Mouse (Mus musculus): ENCODE results near the gene Nrip1.

The Nrip1 gene

DNA sequence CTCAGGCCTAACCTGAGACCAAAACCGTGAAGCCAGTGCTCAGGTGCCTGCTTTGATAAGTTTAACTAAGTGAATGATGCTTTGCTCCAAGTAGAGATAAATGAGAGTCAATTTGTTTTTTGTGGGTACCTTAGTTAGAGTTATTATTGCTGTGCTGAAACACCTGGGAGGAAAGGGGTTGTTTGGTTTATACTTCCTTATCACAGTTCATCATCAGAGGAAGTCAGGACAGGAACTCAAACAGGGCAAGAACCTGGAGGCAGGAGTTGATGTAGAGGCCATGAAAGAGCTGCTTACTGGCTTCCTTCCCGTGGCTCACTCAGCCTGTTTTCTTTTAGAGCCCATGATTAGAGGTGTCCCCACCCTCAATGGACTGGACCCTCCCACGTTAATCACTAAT is 89.8 kb downstream of the Nrip1 start:
- no peak for DNase-seq (ENCODE audit: low spot score in 2 of 2)

DNA sequence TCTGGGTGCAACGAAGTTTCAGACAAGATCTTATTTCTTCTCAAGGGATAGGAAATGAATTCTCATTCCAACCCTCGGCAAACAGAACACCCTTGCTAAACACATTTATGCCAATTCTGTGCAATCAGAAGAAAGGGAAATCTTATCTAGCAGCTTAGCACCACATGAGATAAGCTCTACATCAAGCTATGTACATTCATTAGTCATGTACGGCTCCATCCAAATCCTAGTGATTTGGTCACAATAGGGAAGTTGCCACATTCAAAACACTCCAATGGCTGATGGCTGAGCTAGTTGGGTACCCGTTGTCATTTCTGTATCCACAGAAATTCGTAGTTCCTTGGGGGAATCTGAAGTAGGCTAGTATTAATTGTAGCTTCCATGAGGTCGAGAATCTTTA is 91.8 kb downstream of the Nrip1 start:
- no peak for DNase-seq (ENCODE audit: low spot score in 2 of 2)

DNA sequence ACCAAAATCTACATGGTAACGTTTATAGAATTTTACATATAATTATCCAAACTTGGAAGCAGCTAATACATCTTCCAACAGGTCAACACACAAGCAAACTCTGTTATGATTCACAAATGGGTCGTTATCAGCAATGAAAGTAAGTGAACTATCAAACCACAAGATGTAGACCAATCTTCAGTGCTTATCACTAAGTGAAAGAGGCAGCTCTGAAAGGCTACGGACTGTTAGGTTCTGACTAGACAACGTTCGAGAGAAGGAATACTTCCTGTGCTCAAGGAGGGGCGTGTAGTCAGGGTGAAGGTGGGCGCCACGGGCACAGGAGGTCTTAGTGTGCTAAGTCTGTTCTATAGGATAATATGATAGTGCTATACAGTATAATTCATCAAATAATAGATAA is 93.3 kb downstream of the Nrip1 start:
- no peak for DNase-seq (ENCODE audit: low spot score in 2 of 2)

DNA sequence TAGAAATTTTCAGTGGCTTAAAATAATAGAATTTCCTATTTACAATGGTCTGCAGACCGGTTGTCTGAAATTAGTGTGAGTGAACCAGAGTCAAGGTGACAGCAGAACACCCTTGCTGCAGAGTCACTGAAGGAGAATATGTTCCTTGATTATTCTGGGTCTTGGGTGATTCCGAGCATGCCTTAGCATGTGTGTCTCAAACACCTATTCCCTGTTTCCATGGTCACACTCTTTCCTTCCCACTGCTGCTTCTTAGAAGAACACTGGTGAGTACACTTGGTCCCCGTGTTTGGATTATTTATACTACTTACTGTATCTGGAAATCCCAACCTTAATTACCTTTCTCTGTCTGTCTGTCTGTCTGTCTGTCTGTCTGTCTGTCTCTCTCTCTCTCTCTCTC is 97.4 kb downstream of the Nrip1 start:
- no peak for DNase-seq (ENCODE audit: low spot score in 2 of 2)

DNA sequence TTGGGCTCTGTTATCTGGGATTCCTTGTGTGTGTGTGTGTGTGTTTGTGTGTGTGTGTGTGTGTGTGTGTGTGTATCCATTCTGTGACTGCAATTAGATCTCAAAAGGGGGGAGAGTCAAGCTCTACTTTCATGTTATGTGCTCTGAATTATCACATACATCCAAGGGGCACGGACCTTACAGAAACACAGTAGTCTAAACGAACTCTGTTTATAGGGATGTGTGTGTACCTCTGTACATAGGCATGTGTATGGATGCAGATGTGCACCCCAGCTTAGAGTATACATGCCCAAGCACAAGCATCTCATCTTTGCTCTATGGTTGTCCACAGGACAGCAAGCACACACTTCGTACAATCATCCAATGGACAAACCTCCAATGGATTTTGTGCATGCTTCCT is 98.0 kb downstream of the Nrip1 start:
- no peak for DNase-seq (ENCODE audit: low spot score in 2 of 2)

DNA sequence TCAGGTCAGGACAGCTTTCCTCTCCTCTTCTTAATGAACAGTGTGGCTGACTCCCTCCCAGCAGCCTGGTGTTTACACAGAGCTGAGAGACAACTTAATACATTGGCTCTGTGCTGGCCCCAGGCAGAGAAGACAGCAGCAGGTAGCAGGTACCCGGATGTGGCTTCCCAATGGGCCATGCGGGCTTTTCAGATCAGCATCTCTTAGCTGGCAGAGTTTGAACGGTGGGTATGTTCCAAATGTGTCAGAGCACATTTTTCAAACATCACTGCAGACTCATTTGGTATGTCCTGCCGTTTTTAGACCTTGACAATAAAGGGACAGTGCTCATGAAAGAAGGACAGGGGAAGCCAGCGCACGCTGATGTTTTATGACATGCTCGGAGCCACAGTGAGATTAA is 98.5 kb downstream of the Nrip1 start:
- DNase-seq (ENCODE audit: low spot score in 2 of 2) = no peak

DNA sequence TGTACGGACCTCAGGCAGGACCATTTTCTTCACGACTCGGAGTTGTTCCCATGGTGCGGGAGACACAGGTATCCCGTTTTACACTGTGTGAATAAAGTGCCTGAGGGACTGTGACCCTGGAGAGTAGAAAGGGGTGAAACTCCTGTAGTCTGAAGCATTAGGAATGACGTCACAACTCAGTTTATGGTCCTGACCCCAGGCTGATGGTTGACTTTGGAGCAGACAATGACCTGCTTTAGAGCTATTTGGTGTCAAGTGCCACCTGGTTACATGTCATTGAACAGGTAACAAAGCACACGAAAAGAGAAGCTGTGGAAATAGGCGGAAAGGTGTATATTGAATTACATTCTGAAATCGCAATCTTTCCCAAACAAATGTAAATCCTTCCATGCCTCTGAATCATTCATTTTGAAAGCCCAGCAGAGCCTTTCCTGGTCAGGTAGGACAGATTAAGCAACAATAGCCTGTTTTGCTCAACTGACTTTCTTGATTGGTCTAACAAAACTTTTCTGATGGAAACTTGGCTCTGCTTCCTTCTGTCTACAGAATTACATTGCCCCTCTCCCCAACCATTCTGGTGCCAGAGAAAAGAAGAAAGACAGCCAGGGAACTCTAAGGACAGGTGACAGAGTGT is 106.9 kb downstream of the Nrip1 start:
- DNase-seq (ENCODE audit: low spot score in 2 of 2) = no peak

DNA sequence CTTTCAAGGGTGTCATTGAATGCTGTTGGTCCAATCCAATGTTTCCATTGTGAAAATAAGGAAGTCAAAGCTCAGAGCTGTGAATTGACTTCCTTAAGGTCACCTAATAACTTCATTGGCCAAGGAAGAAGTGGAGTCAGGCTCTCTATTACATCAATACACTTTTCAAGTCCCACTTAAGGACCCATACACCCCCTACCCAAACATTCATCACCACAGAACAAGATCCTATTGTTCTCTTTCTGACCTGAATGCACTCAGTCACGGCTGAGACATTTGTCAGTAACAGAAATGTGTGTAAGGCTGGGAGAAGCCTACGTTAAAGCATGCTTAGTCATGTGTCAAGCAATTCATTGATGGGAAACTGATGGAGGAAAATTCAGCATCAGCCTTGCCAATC is 107.8 kb downstream of the Nrip1 start:
- no peak for DNase-seq (ENCODE audit: low spot score in 2 of 2)

DNA sequence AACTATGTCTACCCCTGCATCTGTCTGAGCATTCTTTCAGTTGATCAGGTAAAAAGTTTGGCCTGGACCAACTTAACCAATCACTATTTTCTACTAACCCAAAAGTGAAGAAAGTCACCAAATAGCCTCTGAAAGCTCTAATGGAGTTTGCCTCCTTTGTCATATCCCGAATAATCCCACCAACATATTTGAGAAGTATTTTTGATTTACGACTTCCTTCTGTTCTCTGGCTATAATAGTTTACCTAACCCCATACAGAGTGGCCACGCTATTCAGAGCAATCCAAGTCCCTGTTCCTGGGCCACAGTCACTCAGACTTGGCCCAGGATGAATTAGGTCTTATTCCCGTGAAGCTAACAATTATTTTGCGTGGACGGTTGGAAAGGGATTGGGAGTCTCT is 108.3 kb downstream of the Nrip1 start:
- no peak for DNase-seq (ENCODE audit: low spot score in 2 of 2)

DNA sequence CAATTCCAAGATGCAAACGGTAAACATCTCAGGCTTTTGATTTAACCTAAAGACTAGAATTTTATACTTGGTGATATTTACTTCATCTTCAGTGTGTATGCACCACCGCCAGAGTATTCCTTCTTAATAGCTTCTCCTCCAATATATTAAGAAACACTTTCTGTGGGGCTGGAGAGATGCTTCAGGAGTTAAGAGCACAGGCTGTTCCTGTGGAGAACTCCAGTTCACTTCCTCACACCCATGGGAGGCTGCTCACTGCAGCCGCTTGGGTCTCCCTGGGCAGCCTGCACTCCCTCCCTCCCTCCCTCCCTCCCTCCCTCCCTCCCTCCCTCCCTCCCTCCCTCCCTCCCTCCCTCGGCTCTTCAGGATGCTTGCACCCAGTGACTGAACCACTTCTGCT is 110.2 kb downstream of the Nrip1 start:
- DNase-seq (ENCODE audit: low spot score in 2 of 2) = no peak

DNA sequence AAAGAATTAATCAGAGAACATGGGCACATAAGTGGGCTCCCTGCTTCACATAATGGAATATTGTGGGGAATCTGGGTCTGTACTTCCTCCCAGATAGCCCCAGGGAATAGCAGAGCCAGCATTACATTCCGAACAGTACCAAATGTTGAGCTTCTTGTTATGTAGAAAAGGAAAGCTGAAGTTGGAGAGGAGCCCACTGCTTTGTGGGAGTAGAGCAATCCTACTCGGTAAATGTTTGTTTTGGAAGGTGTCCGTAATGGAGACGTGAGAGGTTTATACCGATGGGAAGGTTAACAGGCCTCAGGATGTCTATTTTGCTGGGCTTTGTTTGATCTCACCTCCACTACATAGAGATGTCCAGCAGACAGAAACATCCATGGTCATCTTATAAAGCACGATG is 113.3 kb downstream of the Nrip1 start:
- DNase-seq (ENCODE audit: low spot score in 2 of 2) = no peak

DNA sequence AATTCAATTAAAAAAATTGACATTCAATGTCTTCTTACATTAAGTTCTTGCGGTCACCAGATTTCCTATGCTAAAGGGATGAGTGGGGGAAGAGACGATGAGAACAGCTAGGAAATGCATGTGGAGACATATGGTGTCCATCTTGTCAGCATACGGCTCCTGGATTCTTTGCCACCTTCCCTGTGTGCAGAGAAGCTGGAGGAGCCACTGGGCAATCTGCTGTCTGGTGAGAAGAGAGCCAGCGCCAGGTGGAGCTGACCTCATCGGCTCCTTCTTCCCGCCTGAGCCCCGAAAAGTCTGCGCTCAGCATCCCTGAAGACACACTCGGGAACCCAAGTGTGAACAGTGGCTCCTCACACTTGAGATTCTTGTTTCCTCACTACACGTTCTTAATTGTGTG is 121.8 kb downstream of the Nrip1 start:
- no peak for DNase-seq (ENCODE audit: low spot score in 2 of 2)

DNA sequence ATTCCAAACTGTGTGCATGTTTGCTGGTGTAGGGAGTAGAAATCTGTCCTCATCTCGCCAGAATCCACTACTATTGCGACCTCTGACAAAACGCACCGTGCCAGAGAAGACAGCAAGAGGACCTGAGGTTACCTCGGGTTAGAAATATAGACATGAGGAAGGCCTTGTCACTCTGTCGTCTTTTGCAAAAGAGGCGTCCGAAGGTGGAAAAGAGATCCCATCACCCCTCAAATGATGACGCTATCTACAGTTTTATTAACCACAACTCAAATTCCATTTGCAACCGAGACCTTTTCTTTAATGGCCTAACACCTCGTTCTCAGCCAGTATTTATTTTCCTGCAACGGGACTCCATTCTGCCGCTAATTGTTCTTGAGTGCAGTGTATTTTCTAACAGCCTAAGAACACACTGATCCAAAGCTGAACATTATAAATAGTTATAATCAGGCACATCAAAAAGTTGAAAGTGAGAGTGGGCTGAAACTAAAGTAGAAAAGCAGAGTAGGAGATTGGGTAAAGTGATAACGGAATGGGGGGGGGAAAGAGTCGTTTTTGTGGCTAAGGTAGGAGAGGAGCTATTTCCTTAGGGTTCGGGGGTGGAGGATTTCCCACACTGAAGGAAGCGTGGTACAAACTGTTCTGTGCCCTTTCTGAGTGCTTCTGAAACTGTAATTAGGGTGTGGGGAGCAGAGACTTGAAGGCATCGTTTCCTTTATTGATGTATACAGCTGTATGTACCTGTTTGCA is 124.1 kb downstream of the Nrip1 start:
- DNase-seq (ENCODE audit: low spot score in 2 of 2) = no peak

DNA sequence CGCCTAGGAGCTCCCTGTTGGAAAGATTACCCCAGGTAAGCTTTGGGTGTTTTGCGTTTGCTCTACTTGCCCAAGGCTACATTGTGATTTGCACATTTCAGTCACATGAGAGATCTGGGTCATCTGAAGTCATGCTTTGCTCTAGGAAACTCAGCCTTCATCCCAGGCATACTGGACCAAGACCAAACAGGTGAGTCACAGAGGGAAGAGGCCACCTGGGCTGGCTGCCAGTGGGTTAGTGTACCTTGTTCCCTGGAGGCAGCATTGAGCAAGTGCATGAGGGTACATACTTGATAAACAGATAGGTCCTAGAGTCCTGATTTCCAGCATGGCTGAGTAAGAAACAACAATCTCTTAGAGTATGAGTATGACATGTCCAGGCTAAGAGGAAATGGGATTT is 130.8 kb downstream of the Nrip1 start:
- DNase-seq (ENCODE audit: low spot score in 2 of 2) = no peak

DNA sequence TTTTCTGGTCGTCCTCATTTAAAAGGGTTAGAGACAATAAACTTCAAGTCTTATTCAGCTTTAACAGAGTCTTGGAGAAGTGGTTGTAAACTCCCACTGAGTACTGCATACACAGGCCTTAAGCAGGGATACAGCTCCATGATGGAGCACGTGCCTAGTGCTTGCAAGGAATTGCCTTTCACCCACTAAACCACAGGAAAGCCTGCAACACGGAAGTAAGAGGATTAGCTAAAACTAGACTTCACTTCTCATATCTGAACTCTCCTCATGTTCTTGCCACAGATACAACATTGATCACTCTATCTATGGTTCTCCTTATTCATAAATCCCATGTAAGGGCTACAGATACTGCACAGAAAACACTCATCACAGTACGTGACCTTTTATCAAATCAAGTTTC is 132.4 kb downstream of the Nrip1 start:
- DNase-seq (ENCODE audit: low spot score in 2 of 2) = no peak

DNA sequence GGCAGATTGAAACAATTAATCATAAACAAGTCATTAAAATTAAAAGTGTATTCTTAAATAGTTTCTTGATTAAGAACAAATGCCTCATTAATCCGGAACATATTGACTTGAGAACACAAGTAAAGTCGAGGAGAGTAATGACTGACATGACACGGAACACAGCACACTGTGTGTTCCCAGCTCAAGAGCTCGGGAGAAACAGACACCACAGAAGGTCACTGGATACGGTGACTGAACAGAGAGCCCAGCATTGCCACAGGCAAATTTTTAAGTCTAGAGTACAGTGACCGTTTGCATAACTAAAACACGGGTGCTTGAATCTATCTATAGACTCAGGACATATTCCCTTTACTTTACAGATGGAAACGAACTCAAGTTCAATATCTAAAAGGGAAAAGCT is 134.3 kb downstream of the Nrip1 start:
- no peak for DNase-seq (ENCODE audit: low spot score in 2 of 2)

DNA sequence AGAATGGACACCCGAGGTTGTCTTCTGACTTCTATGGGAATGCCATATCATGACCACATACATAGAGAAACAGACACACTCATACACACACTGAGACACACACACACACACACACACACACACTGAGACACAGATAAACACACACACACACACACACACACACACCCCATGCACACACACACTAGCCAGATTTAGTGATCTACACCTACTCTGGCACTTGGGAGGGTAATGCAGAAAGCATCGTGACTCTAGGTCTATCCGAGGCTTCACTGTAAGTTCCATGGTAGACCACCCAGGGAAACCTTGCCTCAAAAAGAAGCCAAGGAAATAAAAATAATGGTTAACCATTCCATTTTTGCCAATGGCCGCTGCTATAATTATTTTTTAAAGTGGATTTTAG is 134.8 kb downstream of the Nrip1 start:
- no peak for DNase-seq (ENCODE audit: low spot score in 2 of 2)

Measured in frontal cortex, postnatal 25 days (tissue).